Mouse (Mus musculus) liver, postnatal 0 days (tissue): ENCODE results near the gene Gm5431. TPM values are rescaled to one million over a fixed set of nuclear protein-coding genes. Genes with fewer than 3 reads are reported as not detected.

Experiments used
- ATAC-seq: fragments of 200-750 bp; cut with Nextera tagmentation; 2 replicates; pipeline ENCODE4 v1.8.0; 2017; ENCODE audit warnings: mild to moderate bottlenecking, moderate library complexity
- DNase-seq: peaks from one replicate; pipeline ENCODE4 v3.0.0-alpha.2; 2016
- H3K27ac ChIP-seq: fragments of 300-500 bp; sonication (generic); 2 replicates; pipeline ENCODE4 v1.5.1; 2014; ENCODE audit warnings: antibody characterized with exemption, moderate library complexity, mild to moderate bottlenecking, low read depth
- H3K27me3 ChIP-seq: fragments of 300-500 bp; sonication (generic); 2 replicates; pipeline ENCODE4 v1.6.1; 2014; ENCODE audit warnings: low read length, control low read depth, mixed read lengths; ENCODE audit not compliant: insufficient read depth
- H3K36me3 ChIP-seq: fragments of 300-500 bp; sonication (generic); replicated peaks from 2 replicates; pipeline ENCODE4 v1.6.1; 2014; ENCODE audit warnings: mild to moderate bottlenecking, control low read depth, low read length, moderate library complexity, mixed read lengths; ENCODE audit not compliant: insufficient read depth
- H3K4me1 ChIP-seq: fragments of 300-500 bp; sonication (generic); 2 replicates; pipeline ENCODE4 v1.6.1; 2014; ENCODE audit warnings: antibody characterized with exemption, mild to moderate bottlenecking, control low read depth; ENCODE audit not compliant: insufficient read depth
- H3K4me2 ChIP-seq: fragments of 300-500 bp; sonication (generic); 2 replicates; pipeline ENCODE4 v1.6.1; 2014; ENCODE audit warnings: low read depth, mild to moderate bottlenecking, low read length, moderate library complexity, mixed read lengths
- H3K4me3 ChIP-seq: fragments of 300-500 bp; sonication (generic); 2 replicates; pipeline ENCODE4 v1.5.1; 2014; ENCODE audit warnings: low read depth, low read length
- H3K9ac ChIP-seq: fragments of 300-500 bp; sonication (generic); replicated peaks from 2 replicates; pipeline ENCODE4 v1.6.1; 2014; ENCODE audit warnings: mild to moderate bottlenecking, moderate library complexity
- H3K9me3 ChIP-seq: fragments of 300-500 bp; sonication (generic); 2 replicates; pipeline ENCODE4 v1.6.1; 2016; ENCODE audit warnings: mild to moderate bottlenecking, control low read depth, low read length, mixed read lengths
- CTCF ChIP-seq: sonication (generic); IDR thresholded peaks from 2 replicates; pipeline ENCODE4 v1.5.1; 2016; ENCODE audit warnings: antibody characterized with exemption, low read depth
- EP300 ChIP-seq: IDR thresholded peaks from 2 replicates; pipeline ENCODE4 v1.6.1; 2016; ENCODE audit warnings: antibody characterized with exemption, low read depth, mild to moderate bottlenecking
- WGBS: fragments of 180-500 bp; shearing (Covaris S2); extraction: QIAGEN DNeasy Blood & Tissue Kit; methylation state at CpG from one replicate; pipeline ENCODE4 v1.1.7; 2014; ENCODE audit not compliant: insufficient replicate concordance; 5-methylcytosine and 5-hydroxymethylcytosine counted together
- polyA plus RNA-seq: library from polyadenylated mRNA; unstranded; fragments of >200 nt; fragmentation: Nextera tagmentation; extraction: Ambion mirVana; gene quantifications from 2 replicates; pipeline ENCODE4 v1.2.1, GENCODE M21; 2015

Gene Gm5431
- polyA plus RNA-seq, 1 experiment from 2014 or later = 0.86 TPM

DNA sequence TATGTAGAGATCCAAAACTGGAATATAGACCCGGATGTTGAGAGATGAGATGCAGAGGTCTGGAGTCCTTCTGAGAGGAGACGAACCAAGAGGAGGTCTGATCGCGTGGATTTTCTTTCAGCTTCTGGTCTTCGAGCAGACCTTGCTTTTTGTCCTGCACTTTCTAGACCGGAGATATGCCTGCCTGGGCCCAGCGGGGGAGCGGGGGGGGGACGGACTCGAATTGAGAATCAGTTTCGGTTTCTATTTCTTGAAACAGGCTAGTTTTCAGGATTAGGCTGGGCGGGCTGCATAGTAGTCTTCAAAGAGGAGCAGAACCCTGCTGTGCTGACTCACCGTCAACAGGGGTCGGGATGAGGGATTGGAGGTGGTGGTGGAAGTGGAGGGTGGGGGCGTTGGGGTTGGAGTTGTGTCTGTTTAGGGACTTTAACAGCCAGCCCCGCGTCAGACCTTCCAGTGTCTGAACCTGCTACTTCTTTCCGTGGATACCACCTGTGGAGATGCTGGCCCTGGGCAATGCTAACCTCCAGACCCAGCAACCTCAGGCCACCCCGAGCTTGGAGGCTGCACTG, 30.7 kb downstream of the Gm5431 start, which contains the start of gene Irgm1:
TSS of gene Irgm1 (minus strand) at position 483 of the 572 bp plus-strand sequence.
- Histone ChIP-seq H3K4me1 (peaks cover 35% of the 10 kb centered on the region), H3K9ac (peak within 1 kb of the TSS; percentile 79), H3K4me2 (peak within 1 kb of the TSS; percentile 72), H3K9me3 (no peaks in the 10 kb centered on the region), H3K36me3 (peaks cover 19% of the 10 kb centered on the region), H3K4me3 (peak within 1 kb of the TSS; percentile 71), H3K27me3 (no peaks in the 10 kb centered on the region), H3K27ac (peak within 1 kb of the TSS; percentile 92)
- DNase-seq (peak; percentile 91), ATAC-seq (peak; percentile 67)
- TF ChIP-seq EP300 = peak; percentile 74
- peak; percentile 43 for TF ChIP-seq CTCF
- under 1% methylated on average over 19 of the region's 19 CpGs for WGBS

DNA sequence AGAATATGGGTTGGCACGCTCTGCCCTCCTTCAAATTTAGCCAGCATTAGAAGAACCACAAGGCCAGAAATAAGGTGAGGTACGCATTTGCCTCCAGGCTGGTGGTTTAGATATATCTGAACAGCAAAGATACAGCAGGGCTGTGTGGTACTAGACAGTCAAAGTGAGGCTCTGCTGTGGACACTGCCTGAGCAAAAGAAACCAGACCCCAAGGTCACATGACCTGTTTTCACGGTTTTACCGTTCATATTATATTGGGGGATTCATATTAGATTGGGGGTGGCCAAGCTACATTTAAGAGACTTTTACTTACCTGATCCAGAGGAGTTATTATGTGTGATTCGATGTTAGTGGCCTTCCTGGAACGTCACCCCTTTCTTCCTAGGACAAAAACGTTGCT, 31.2 kb downstream of the Gm5431 start:
- H3K4me3 ChIP-seq = peak overlapping the region; percentile 71
- no peaks in the 10 kb centered on the region for H3K27me3 ChIP-seq
- no peaks in the 10 kb centered on the region for H3K9me3 ChIP-seq
- ATAC-seq (peak; percentile 8; the same call in 1 of the 2 replicates), DNase-seq (peak; percentile 38)
- WGBS = 9% methylated on average over 7 of the region's 7 CpGs
- peaks cover 35% of the 10 kb centered on the region for H3K4me1 ChIP-seq
- peak overlapping the region; percentile 92 for H3K27ac ChIP-seq
- H3K9ac ChIP-seq = peak overlapping the region; percentile 79
- TF ChIP-seq EP300 (no peak), CTCF (no peak)
- peaks cover 24% of the 10 kb centered on the region for H3K36me3 ChIP-seq
- peak overlapping the region; percentile 72 for H3K4me2 ChIP-seq

DNA sequence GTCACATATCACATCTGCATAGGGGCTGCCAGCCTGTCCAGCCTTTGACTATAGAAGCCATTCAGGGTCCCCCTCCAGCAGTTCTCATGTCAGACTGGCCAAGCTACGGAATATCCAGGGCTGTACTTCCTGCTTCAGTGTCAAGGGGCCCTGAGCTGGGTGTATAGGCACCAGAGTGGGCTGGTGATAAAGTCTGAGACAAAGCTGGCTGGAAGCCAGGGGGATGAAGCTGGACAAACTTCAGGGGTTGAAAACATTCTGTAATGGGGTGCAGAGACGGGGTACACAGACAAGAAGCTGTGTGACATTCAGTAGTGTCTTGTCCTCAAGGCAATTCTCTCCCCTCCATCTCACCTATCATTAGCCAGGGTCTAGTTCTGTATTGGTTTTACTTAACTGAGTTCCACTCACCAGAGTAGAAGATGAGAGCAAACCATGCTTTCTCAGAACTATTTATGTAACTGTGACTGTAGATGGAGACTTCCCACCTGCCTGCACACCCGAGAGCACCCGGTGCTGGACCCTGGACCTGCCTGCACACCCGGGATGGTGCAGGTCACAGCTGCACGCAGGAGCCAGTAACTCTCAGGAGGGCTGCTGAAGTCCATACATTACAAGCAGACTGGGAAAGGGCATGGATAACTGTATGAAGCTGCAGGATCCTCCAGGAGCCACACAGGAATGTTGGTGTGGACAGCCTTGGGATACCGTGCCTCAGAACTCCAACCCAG, 32.5 kb downstream of the Gm5431 start:
- no peak for TF ChIP-seq EP300
- no peak for TF ChIP-seq CTCF
- no peak for ATAC-seq
- no peaks in the 10 kb centered on the region for H3K9me3 ChIP-seq
- H3K36me3 ChIP-seq = peaks cover 35% of the 10 kb centered on the region
- peak; percentile 52 for DNase-seq
- 8% methylated on average over 7 of the region's 7 CpGs for WGBS
- peak overlapping the region; percentile 72 for H3K4me2 ChIP-seq
- H3K27ac ChIP-seq = peak overlapping the region; percentile 92
- no peaks in the 10 kb centered on the region for H3K27me3 ChIP-seq
- H3K4me1 ChIP-seq = peaks cover 31% of the 10 kb centered on the region
- peak overlapping the region; percentile 71 for H3K4me3 ChIP-seq
- peak overlapping the region; percentile 79 for H3K9ac ChIP-seq

DNA sequence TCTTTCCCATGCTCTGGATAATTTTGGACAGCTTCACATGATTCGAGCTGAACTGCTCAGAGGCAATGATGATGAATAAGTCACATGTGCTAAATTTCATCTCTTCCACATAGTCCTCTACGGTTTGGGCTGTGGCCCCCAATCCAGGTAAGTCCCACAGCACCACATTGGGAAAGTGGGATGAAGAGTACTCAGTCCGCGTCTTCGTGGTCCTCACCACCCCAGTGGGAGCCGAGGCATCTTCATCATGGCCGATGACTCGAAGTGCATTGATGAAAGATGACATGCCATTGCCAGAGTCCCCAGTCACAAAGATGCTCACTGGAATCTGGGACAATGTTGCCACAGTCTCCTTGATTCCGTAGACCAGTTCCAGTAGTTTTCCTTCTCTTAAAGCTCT, 35.5 kb downstream of the Gm5431 start:
- DNase-seq = no peak
- TF ChIP-seq EP300 = no peak
- no peak for TF ChIP-seq CTCF

DNA sequence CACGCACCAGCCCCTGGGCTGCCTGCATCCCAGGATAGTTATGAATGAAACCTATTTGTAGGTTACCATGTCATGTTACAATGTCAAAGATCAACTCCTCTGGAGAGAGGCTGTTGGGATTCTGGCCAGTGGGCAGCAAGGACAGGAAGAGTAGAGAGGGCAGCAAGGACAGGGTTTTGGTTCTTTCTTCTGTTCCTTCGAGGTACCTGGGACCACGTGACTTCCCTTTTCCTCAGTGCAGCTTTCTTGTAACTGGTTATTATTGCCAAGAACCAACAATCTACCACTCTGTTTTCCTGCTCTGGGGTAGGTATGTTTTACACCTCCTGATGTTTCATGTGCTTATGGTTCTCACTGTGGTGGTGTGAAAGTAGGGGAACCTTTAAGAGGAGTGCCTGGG, 38.2 kb downstream of the Gm5431 start:
- TF ChIP-seq EP300 (no peak), CTCF (no peak)
- DNase-seq = no peak
- H3K9ac ChIP-seq = no peak overlapping the region
- no peaks in the 10 kb centered on the region for H3K9me3 ChIP-seq
- no peak; the same call in 1 of the 2 replicates for ATAC-seq
- H3K27me3 ChIP-seq = no peaks in the 10 kb centered on the region
- H3K4me2 ChIP-seq = no peak overlapping the region
- peaks cover 44% of the 10 kb centered on the region for H3K36me3 ChIP-seq
- H3K4me1 ChIP-seq = peaks cover 7% of the 10 kb centered on the region
- no peak overlapping the region for H3K4me3 ChIP-seq
- no peak overlapping the region for H3K27ac ChIP-seq
- WGBS = 74% methylated on average over 3 of the region's 3 CpGs

More for the DNA sequence above, 35.5 kb downstream of the Gm5431 start:
- peaks cover 13% of the 10 kb centered on the region for H3K4me1 ChIP-seq
- H3K27ac ChIP-seq = no peak overlapping the region
- H3K4me3 ChIP-seq = no peak overlapping the region
- H3K27me3 ChIP-seq = no peaks in the 10 kb centered on the region
- no peak for ATAC-seq
- no peak overlapping the region for H3K4me2 ChIP-seq
- H3K9ac ChIP-seq = no peak overlapping the region
- H3K36me3 ChIP-seq = peaks cover 44% of the 10 kb centered on the region
- 94% methylated on average over 9 of the region's 9 CpGs for WGBS
- H3K9me3 ChIP-seq = no peaks in the 10 kb centered on the region

DNA sequence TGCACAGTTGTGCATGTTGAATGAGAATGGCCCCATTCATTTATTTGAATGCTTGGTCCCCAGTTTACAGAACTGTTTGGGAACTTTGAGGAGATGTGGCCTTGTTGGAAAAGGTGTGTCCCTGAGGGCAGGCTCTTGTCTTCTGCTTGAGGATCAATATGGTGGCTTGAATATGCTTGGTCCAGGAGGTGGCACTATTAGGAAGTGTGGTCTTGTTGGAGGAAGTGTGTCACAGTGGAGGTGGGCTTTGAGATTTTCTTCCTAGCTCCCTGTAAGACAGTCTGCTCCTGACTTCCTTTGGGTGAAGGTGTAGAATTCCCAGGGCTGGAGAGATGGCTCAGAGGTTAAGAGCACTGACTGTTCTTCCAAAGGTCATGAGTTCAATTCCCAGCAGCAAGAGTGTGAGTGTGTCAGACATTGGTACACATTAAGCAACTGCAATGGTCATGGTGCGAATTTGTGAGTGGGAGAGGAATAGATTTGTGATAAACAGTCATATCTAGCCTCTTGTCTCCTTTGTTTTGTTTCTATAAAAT, 39.2 kb downstream of the Gm5431 start:
- no peak for DNase-seq
- ATAC-seq = no peak

More for the DNA sequence above, 39.2 kb downstream of the Gm5431 start:
- Histone ChIP-seq H3K27ac (no peak overlapping the region), H3K36me3 (peaks cover 41% of the 10 kb centered on the region), H3K4me1 (peaks cover 5% of the 10 kb centered on the region; the same call in 1 of the 2 replicates), H3K27me3 (no peaks in the 10 kb centered on the region), H3K9me3 (no peaks in the 10 kb centered on the region), H3K4me2 (no peak overlapping the region), H3K4me3 (no peak overlapping the region), H3K9ac (no peak overlapping the region)
- TF ChIP-seq CTCF = 0 out of 2 replicates have a peak, but pooled peaks have one; percentile 22
- TF ChIP-seq EP300 = no peak
- WGBS = 65% methylated on average over 1 of the region's 1 CpGs
